Mouse (Mus musculus) neutrophil, adult 59 days (primary cell): ENCODE results near the gene Marco. TPM values are rescaled to one million over a fixed set of nuclear protein-coding genes. Genes with fewer than 3 reads are reported as not detected.

Experiments
- total RNA-seq, 2 experiments: library from RNA; stranded (reverse); gene quantifications; 1 replicate in 1 of 2; 2 replicates in 1 of 2; pipeline ENCODE4 v1.2.4; 2023

Marco gene
- total RNA-seq = not detected

DNA sequence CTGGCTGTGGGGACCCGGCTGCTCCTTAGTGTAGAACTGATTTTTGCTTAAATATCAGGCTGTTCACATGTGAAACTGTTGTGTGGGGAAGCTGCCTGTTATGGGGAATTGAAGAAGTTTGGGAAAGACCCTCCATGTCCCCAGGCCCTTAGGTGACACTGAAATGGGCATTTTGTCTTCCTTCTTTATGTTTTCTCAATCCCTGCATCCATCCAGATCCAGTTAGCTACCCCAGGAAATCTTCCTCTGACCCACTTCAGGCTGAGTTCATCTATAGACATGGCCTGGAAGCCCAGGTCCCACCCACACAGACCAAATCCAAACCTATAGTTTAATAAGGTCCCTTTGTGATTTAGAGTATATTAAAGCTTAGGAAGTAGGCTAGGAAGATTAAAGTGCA, at the start of gene Marco:
TSS of gene Marco (minus strand) at position 101 of the 400 bp plus-strand sequence.

Other genes with a start within 250 kb of the Marco start
- gene Steap3, start 232.3 kb downstream of the Marco start, total RNA-seq = 10 to 100 TPM; 12.2 to 13.5 TPM
- gene C1ql2, start 164.4 kb downstream of the Marco start, total RNA-seq = not detected
- not detected for gene En1, start 97.4 kb upstream of the Marco start, total RNA-seq